Mouse (Mus musculus): ENCODE data around the gene Tubb2a.

- TF ChIP-seq CTCF (IDR thresholded peaks at IDR 0.05; ENCODE audit: low read depth, low read length): no peak
- no peak for TF ChIP-seq POLR2A (IDR thresholded peaks at IDR 0.05; ENCODE audit: insufficient read depth, low read length)
- no peak for TF ChIP-seq EP300 (IDR thresholded peaks at IDR 0.05; ENCODE audit: insufficient read depth, low read depth, low read length)
Observed at GRCm38 (mm10) chr13:34079801-34080200, 2.0 kb upstream of the Tubb2a start.
